Mouse (Mus musculus) MEL (cell line): ENCODE results near the gene Ntng1. TPM values are rescaled to one million over a fixed set of nuclear protein-coding genes. Genes with fewer than 3 reads are reported as not detected.

Source experiments
- DNase-seq: peaks from one replicate; pipeline ENCODE4 v3.0.0; 2011; ENCODE audit warnings: low read depth, low spot score
- H3K27ac ChIP-seq: 2 replicates; pipeline ENCODE4 v1.5.1; 2012; ENCODE audit warnings: low read depth, mild to moderate bottlenecking, control low read depth, low read length, moderate library complexity; ENCODE audit not compliant: control insufficient read depth
- H3K27me3 ChIP-seq, 2 experiments: fragments of 150-350 bp in 1 of 2; sonication (generic) in 1 of 2; 2 replicates each; pipeline ENCODE4 v1.6.1; 2012; ENCODE audit warnings: low read length in 2 of 2, mild to moderate bottlenecking in 2 of 2, improper control_type of control experiment in 1 of 2, moderate library complexity in 1 of 2; ENCODE audit not compliant: insufficient read depth in 2 of 2, control insufficient read depth in 1 of 2
- H3K36me3 ChIP-seq, 2 experiments: 2 replicates each; pipeline ENCODE4 v1.6.1; 2012 to 2014; ENCODE audit warnings: low read length in 2 of 2, improper control_type of control experiment in 1 of 2, inconsistent platforms in 1 of 2, mild to moderate bottlenecking in 1 of 2; ENCODE audit not compliant: insufficient read depth in 2 of 2, control insufficient read depth in 1 of 2
- H3K4me1 ChIP-seq, 2 experiments: fragments of 150-350 bp in 1 of 2; sonication (generic) in 1 of 2; 2 replicates each; pipeline ENCODE4 v1.6.1; 2012; ENCODE audit warnings: low read length in 2 of 2, improper control_type of control experiment in 1 of 2, mild to moderate bottlenecking in 1 of 2; ENCODE audit not compliant: insufficient read depth in 2 of 2, control insufficient read depth in 1 of 2
- H3K4me3 ChIP-seq, 2 experiments: fragments of 150-350 bp in 1 of 2; sonication (generic) in 1 of 2; 2 replicates each; pipeline ENCODE4 v1.5.1; 2012; ENCODE audit warnings: low read depth in 2 of 2, low read length in 2 of 2, mild to moderate bottlenecking in 2 of 2, moderate library complexity in 2 of 2, control low read depth in 1 of 2, improper control_type of control experiment in 1 of 2; ENCODE audit not compliant: control insufficient read depth in 1 of 2, insufficient read depth in 1 of 2
- H3K79me2 ChIP-seq: 2 replicates; pipeline ENCODE4 v1.6.1; 2012; ENCODE audit warnings: mild to moderate bottlenecking, low read length, moderate library complexity; ENCODE audit not compliant: control insufficient read depth, poor library complexity, insufficient read depth
- H3K9ac ChIP-seq: 2 replicates; pipeline ENCODE4 v1.6.1; 2012; ENCODE audit warnings: low read depth, mild to moderate bottlenecking, control low read depth, low read length, moderate library complexity; ENCODE audit not compliant: control insufficient read depth, poor library complexity, severe bottlenecking
- H3K9me3 ChIP-seq: fragments of 150-350 bp; sonication (generic); replicated peaks from 2 replicates; pipeline ENCODE4 v1.6.1; 2012; ENCODE audit warnings: mild to moderate bottlenecking, low read length, improper control_type of control experiment, moderate library complexity; ENCODE audit not compliant: insufficient read depth
- BHLHE40 ChIP-seq: IDR thresholded peaks from 2 replicates; pipeline ENCODE4 v1.6.1; 2012; ENCODE audit warnings: low read depth, mild to moderate bottlenecking, inconsistent platforms, low read length, improper control_type of control experiment, borderline replicate concordance
- CHD1 ChIP-seq: IDR thresholded peaks from 2 replicates; pipeline ENCODE4 v1.6.1; 2012; ENCODE audit warnings: low read depth, mild to moderate bottlenecking, inconsistent platforms, low read length, improper control_type of control experiment
- CHD2 ChIP-seq: IDR thresholded peaks from 2 replicates; pipeline ENCODE4 v1.6.1; 2011; ENCODE audit warnings: low read length, improper control_type of control experiment
- CTCF ChIP-seq, 3 experiments: IDR thresholded peaks in 2 of 3; conservative IDR thresholded peaks in 1 of 3; 2 replicates each; pipeline ENCODE4 v1.5.1; 2011 to 2012; ENCODE audit warnings: low read length in 3 of 3, low read depth in 2 of 3, mild to moderate bottlenecking in 2 of 3, improper control_type of control experiment in 1 of 3, inconsistent platforms in 1 of 3, mixed read lengths in 1 of 3, moderate library complexity in 1 of 3; ENCODE audit not compliant: control insufficient read depth in 1 of 3, insufficient read depth in 1 of 3, poor library complexity in 1 of 3, severe bottlenecking in 1 of 3
- GATA1 ChIP-seq: IDR thresholded peaks from 2 replicates; pipeline ENCODE4 v1.6.1; 2011; ENCODE audit warnings: low read depth, low read length, improper control_type of control experiment
- KAT2A ChIP-seq: conservative IDR thresholded peaks from 2 replicates; pipeline ENCODE4 v1.6.1; 2012; ENCODE audit warnings: low read depth, low read length, improper control_type of control experiment, inconsistent platforms
- MAX ChIP-seq: IDR thresholded peaks from 2 replicates; pipeline ENCODE4 v1.6.1; 2011; ENCODE audit warnings: low read length, improper control_type of control experiment
- MYB ChIP-seq: IDR thresholded peaks from 2 replicates; pipeline ENCODE4 v1.6.1; 2011; ENCODE audit warnings: mild to moderate bottlenecking, low read depth, low read length, improper control_type of control experiment
- NRF1 ChIP-seq: IDR thresholded peaks from 2 replicates; pipeline ENCODE4 v1.6.1; 2014; ENCODE audit warnings: low read depth, mild to moderate bottlenecking, inconsistent platforms, low read length, improper control_type of control experiment, moderate library complexity; ENCODE audit not compliant: poor library complexity, insufficient read depth, severe bottlenecking
- POLR2A ChIP-seq, 2 experiments: IDR thresholded peaks; 2 replicates each; pipeline ENCODE4 v1.6.1; 2011 to 2012; ENCODE audit warnings: low read length in 2 of 2, mild to moderate bottlenecking in 2 of 2, control low read depth in 1 of 2, improper control_type of control experiment in 1 of 2, low read depth in 1 of 2, moderate library complexity in 1 of 2; ENCODE audit not compliant: control insufficient read depth in 1 of 2, insufficient read depth in 1 of 2, poor library complexity in 1 of 2
- POLR2AphosphoS2 ChIP-seq: IDR thresholded peaks from 2 replicates; pipeline ENCODE4 v1.6.1; 2011; ENCODE audit warnings: low read length, improper control_type of control experiment
- SMC3 ChIP-seq: IDR thresholded peaks from 2 replicates; pipeline ENCODE4 v1.6.1; 2011; ENCODE audit warnings: low read depth, low read length, improper control_type of control experiment
- USF2 ChIP-seq, 2 experiments: IDR thresholded peaks; 2 replicates each; pipeline ENCODE4 v1.6.1; 2011 to 2012; ENCODE audit warnings: improper control_type of control experiment in 2 of 2, low read length in 2 of 2, borderline replicate concordance in 1 of 2, inconsistent platforms in 1 of 2, low read depth in 1 of 2, mild to moderate bottlenecking in 1 of 2; ENCODE audit not compliant: insufficient read depth in 1 of 2
- ZC3H11A ChIP-seq: IDR thresholded peaks from 2 replicates; pipeline ENCODE4 v1.6.1; 2012; ENCODE audit warnings: low read depth, mild to moderate bottlenecking, inconsistent platforms, low read length, improper control_type of control experiment
- ZKSCAN1 ChIP-seq: IDR thresholded peaks from 2 replicates; pipeline ENCODE4 v1.6.1; 2012; ENCODE audit warnings: low read depth, mild to moderate bottlenecking, inconsistent platforms, low read length, improper control_type of control experiment, moderate library complexity
- polyA plus RNA-seq, 2 experiments: library from polyadenylated mRNA; stranded (reverse) in 1 of 2; unstranded in 1 of 2; fragments of >175 nt in 1 of 2; fragments of >200 nt in 1 of 2; gene quantifications; 2 replicates each; pipeline versions ENCODE4 v1.2.1 to v1.2.4; 2012; ENCODE audit warnings: low replicate concordance in 2 of 2, low read depth in 1 of 2; ENCODE audit not compliant: insufficient read length in 2 of 2, insufficient read depth in 1 of 2, missing spikeins in 1 of 2
- total RNA-seq: library from RNA; depleted of rRNA; stranded (reverse); fragments of 300-350 nt; gene quantifications from 2 replicates; pipeline ENCODE4 v1.2.3, GENCODE M21; 2012

Gene Ntng1
- total and polyA plus RNA-seq, 3 experiments: not detected

DNA sequence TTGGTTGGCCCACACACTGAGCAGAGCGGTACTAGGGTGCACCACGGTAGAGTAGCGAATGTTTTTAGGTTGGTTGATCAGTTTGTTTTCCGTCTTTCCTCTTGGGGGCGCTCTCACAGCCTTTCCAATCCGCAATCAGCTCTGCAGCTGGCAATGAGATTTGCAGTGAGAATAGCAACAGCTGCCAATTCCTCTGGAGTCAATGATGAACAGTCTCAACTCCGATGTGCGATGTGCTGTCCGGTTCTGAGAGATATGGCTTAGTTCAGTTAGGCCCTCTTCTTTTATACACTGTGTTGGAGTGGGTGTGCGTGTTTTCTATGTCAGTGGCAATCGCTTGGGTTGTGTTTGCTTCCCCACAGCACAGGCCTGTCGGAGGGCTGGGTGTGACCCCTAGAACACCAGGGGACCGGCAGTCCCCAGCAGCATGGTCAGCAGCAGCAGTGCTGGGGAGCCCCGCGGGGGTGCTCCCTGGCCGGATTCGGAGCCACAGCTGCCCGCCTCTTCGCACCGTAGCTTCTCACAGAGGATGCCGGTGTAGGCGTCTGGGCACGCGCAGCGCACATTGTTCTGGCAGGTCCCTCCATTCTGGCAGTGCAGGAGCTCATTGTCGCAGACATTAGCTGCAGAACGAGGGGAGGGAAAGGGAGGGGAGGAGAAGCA is 361.4 kb downstream of the Ntng1 start:
- Histone ChIP-seq H3K79me2 (no peaks in the 10 kb centered on the region), H3K27me3 (no peaks in the 10 kb centered on the region), H3K4me1 (no peaks in the 10 kb centered on the region), H3K36me3 (no peaks in the 10 kb centered on the region), H3K9me3 (no peaks in the 10 kb centered on the region), H3K27ac (no peak overlapping the region), H3K4me3 (no peak overlapping the region), H3K9ac (no peak overlapping the region)
- DNase-seq: no peak
- no peak for TF ChIP-seq MYB
- no peak for TF ChIP-seq ZC3H11A
- TF ChIP-seq CHD1: no peak
- no peak for TF ChIP-seq GATA1
- no peak for TF ChIP-seq POLR2AphosphoS2

- TF ChIP-seq MAX: no peak
- no peak for TF ChIP-seq USF2 (IDR thresholded peaks at IDR 0.05; ENCODE audit: borderline replicate concordance in 1 of 2, insufficient read depth in 1 of 2, low read depth in 1 of 2, low read length in 2 of 2)
- TF ChIP-seq KAT2A: no peak
- TF ChIP-seq MYB: no peak
- no peak for TF ChIP-seq NRF1
- no peak for TF ChIP-seq CTCF (IDR thresholded peaks at IDR 0.05 in 2 of 3, conservative IDR thresholded peaks at IDR 0.05 in 1 of 3; ENCODE audit: control insufficient read depth in 1 of 3, insufficient read depth in 1 of 3, low read depth in 2 of 3, low read length in 3 of 3, poor library complexity in 1 of 3, severe bottlenecking in 1 of 3)
- TF ChIP-seq CHD2: no peak
- TF ChIP-seq, all 39 proteins: peak for 0
- Histone ChIP-seq H3K36me3 (no peaks in the 10 kb centered on the region), H3K4me1 (no peaks in the 10 kb centered on the region), H3K79me2 (no peaks in the 10 kb centered on the region), H3K4me3 (no peak overlapping the region), H3K9me3 (no peaks in the 10 kb centered on the region), H3K27ac (no peak overlapping the region), H3K27me3 (no peaks in the 10 kb centered on the region), H3K9ac (no peak overlapping the region)
- no peak for DNase-seq
Measured at GRCm38 (mm10) chr3:109781917-109782288, 361.9 kb downstream of the Ntng1 start.

GRCm38 (mm10) chr3:109775200-109775599 is 368.6 kb downstream of the Ntng1 start:
- Histone ChIP-seq H3K27me3 (no peaks in the 10 kb centered on the region), H3K4me1 (no peaks in the 10 kb centered on the region), H3K4me3 (no peak overlapping the region), H3K36me3 (no peaks in the 10 kb centered on the region), H3K79me2 (no peaks in the 10 kb centered on the region), H3K9ac (no peak overlapping the region), H3K27ac (no peak overlapping the region), H3K9me3 (no peaks in the 10 kb centered on the region)
- DNase-seq: no peak
- no peak for TF ChIP-seq ZC3H11A
- TF ChIP-seq ZKSCAN1: no peak
- no peak for TF ChIP-seq POLR2A (IDR thresholded peaks at IDR 0.05; ENCODE audit: control insufficient read depth in 1 of 2, insufficient read depth in 1 of 2, low read depth in 1 of 2, low read length in 2 of 2, poor library complexity in 1 of 2)
- TF ChIP-seq SMC3: no peak
- TF ChIP-seq BHLHE40: no peak
